9 mouse cellular contexts compared by ENCODE assay signal in the genomic region with DNA sequence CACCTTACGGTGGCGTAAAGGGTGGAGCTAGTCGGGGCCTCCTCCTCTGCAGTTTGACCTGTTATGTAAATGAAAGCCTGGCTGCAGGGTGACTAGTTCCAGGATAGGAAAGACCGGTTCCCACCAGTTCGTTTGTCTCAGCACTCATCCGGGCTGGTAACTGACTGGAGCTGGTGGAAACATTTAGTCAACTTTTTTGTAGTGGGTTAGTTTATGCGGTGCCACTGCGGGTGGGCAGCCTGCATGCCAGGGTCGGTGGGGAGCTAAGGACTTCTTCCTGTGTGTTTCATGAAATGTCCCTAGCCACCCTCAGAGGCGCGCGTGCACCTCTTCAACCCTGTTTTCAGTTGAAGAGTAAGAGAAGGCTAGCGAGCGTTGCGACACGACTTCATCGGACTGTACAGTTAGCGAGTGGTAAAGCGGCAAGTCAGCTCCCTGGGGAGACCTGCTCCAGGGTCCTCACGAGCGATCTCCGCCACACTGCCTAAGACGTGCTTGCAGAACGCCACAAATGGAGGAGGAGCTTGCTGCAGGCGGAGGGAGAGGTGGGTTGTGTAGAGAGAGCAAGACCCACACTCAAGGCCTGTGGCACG.
A peak's percentile ranks its signal among the peaks of the same experiment; 100 is the strongest.
DNase-seq lines count a peak whose midpoint lies in the region; ATAC-seq lines count a peak whose summit lies in the region.
"Had no signal": no experiment of that assay in that cellular context is flagged by ENCODE, and none has a peak within 500 bp of the region (broad histone marks: within the 10 kb centered on the region; RNA-seq: fewer than 3 reads in every experiment).

No protein-coding gene starts in this region.

- 0 out of 2 replicates have a peak, but pooled peaks cover 4% of the 10 kb centered on the region for H3K4me1 ChIP-seq in intestine, embryonic 14.5 days (replicated peaks; ENCODE audit: control insufficient read depth, insufficient read depth, low read length)
- H3K4me1 ChIP-seq in liver, embryonic 12.5 days = peaks cover 8% of the 10 kb centered on the region; the same call in 1 of the 2 replicates
- H3K4me1 ChIP-seq in neural tube, embryonic 11.5 days (ENCODE audit: control insufficient read depth, insufficient read depth, low read length) = no peaks in the 10 kb centered on the region

- H3K9ac ChIP-seq in intestine, embryonic 14.5 days (ENCODE audit: low read length) = 0 out of 2 replicates have a peak overlapping the region, but pooled peaks have one; percentile 17
- 0 out of 2 replicates have a peak overlapping the region, but pooled peaks have one; percentile 12 for H3K9ac ChIP-seq in liver, embryonic 12.5 days
- peak overlapping the region; percentile 39 for H3K9ac ChIP-seq in neural tube, embryonic 11.5 days (ENCODE audit: low read length)

- peak; percentile 33 for DNase-seq in urinary bladder, postnatal 14 days (ENCODE audit: low spot score)
- DNase-seq in urinary bladder, adult 2 months (ENCODE audit: low spot score) = no peak
- peak; percentile 74 for DNase-seq in intestine, embryonic 14.5 days (ENCODE audit: low spot score)
- peak; percentile 43 for DNase-seq in neural tube, embryonic 11.5 days (ENCODE audit: low spot score)
- DNase-seq in ovary, postnatal 14 days (ENCODE audit: low spot score) = no peak
- DNase-seq in layer of hippocampus, postnatal 36 days = no peak
- no peak for DNase-seq in frontal cortex, postnatal 14 days (ENCODE audit: low spot score in 2 of 2)

- H3K4me2 ChIP-seq in intestine, embryonic 14.5 days (ENCODE audit: low read length) = peak overlapping the region; percentile 53
- H3K4me2 ChIP-seq in liver, embryonic 12.5 days = peak overlapping the region; percentile 59
- H3K4me2 ChIP-seq in neural tube, embryonic 11.5 days (ENCODE audit: low read depth) = peak overlapping the region; percentile 44

- ATAC-seq in intestine, embryonic 14.5 days (replicated peaks; ENCODE audit: low FRiP score, low TSS enrichment, low read depth) = peak; percentile 68
- peak; percentile 48 for ATAC-seq in liver, embryonic 12.5 days
- no peak for ATAC-seq in neural tube, embryonic 11.5 days (ENCODE audit: insufficient read depth, low FRiP score, low TSS enrichment)
- ATAC-seq: Patski had no signal

- no peaks in the 10 kb centered on the region for H3K9me3 ChIP-seq in intestine, embryonic 14.5 days (ENCODE audit: control insufficient read depth, low read length)
- H3K9me3 ChIP-seq in liver, embryonic 12.5 days (replicated peaks) = no peaks in the 10 kb centered on the region
- H3K9me3 ChIP-seq in neural tube, embryonic 11.5 days (ENCODE audit: control insufficient read depth, low read length) = no peaks in the 10 kb centered on the region

- 12% methylated on average over 26 of the region's 26 CpGs for WGBS in intestine, embryonic 14.5 days
- 15% methylated on average over 26 of the region's 26 CpGs for WGBS in liver, embryonic 12.5 days (ENCODE audit: insufficient replicate concordance)
- WGBS in neural tube, embryonic 11.5 days = 8% methylated on average over 26 of the region's 26 CpGs

- H3K27ac ChIP-seq in intestine, embryonic 14.5 days (ENCODE audit: low read depth) = no peak overlapping the region
- no peak overlapping the region for H3K27ac ChIP-seq in liver, embryonic 12.5 days
- H3K27ac ChIP-seq in neural tube, embryonic 11.5 days (ENCODE audit: low read depth, low read length) = no peak overlapping the region

- peak overlapping the region; percentile 16 for H3K4me3 ChIP-seq in intestine, embryonic 14.5 days (ENCODE audit: low read depth, low read length)
- peak overlapping the region; percentile 33 for H3K4me3 ChIP-seq in liver, embryonic 12.5 days
- H3K4me3 ChIP-seq in neural tube, embryonic 11.5 days (ENCODE audit: low read depth, low read length) = peak overlapping the region; percentile 18; the same call in 1 of the 2 replicates

- no peaks in the 10 kb centered on the region for H3K36me3 ChIP-seq in intestine, embryonic 14.5 days (ENCODE audit: control insufficient read depth, insufficient read depth, low read length)
- no peaks in the 10 kb centered on the region for H3K36me3 ChIP-seq in liver, embryonic 12.5 days
- no peaks in the 10 kb centered on the region for H3K36me3 ChIP-seq in neural tube, embryonic 11.5 days (ENCODE audit: control insufficient read depth, insufficient read depth, low read length)

- no peaks in the 10 kb centered on the region for H3K27me3 ChIP-seq in intestine, embryonic 14.5 days (replicated peaks; ENCODE audit: control insufficient read depth, insufficient read depth, low read length)
- H3K27me3 ChIP-seq in liver, embryonic 12.5 days (replicated peaks) = peaks cover 41% of the 10 kb centered on the region
- H3K27me3 ChIP-seq in neural tube, embryonic 11.5 days (ENCODE audit: control insufficient read depth, insufficient read depth, low read length) = no peaks in the 10 kb centered on the region
- H3K27me3 ChIP-seq: Patski had no signal

Comparison
In these comparisons a context has a peak if more than half of its experiments do, and no peak if none do; other contexts are left out.
1. DNase-seq: peak in urinary bladder, postnatal 14 days (single experiment), intestine, embryonic 14.5 days (single experiment) and neural tube, embryonic 11.5 days (single experiment); none in urinary bladder, adult 2 months (single experiment), ovary, postnatal 14 days (single experiment), layer of hippocampus, postnatal 36 days (0 of 2) and frontal cortex, postnatal 14 days (0 of 2).
2. Peak in every context shown above with its lines, with median percentiles within 50 percentile points of each other: H3K4me2 ChIP-seq, H3K4me3 ChIP-seq and H3K9ac ChIP-seq.